Mouse (Mus musculus) layer of hippocampus, adult 9-11 months (tissue): ENCODE data around the gene Pogz.
"Not testable (repeated sequence)": the region's sequence is repeated elsewhere in the genome, so short reads cannot be mapped to it uniquely, and the experiment has no call there.

Experiments
- DNase-seq: peaks from one replicate; pipeline ENCODE4 v3.0.0; 2022

Gene Pogz

GRCm38 (mm10) chr3:94917816-94918361 lies 80.5 kb downstream of the Pogz start:
- DNase-seq: peak; percentile 22

GRCm38 (mm10) chr3:94918845-94919244 lies 81.5 kb downstream of the Pogz start:
- no peak for DNase-seq

GRCm38 (mm10) chr3:94921104-94921503 lies 83.7 kb downstream of the Pogz start:
- DNase-seq: no peak

- no peak for DNase-seq
Observed at GRCm38 (mm10) chr3:94922333-94922732, 85.0 kb downstream of the Pogz start.

GRCm38 (mm10) chr3:94924688-94925087 lies 87.3 kb downstream of the Pogz start:
- DNase-seq: no peak

GRCm38 (mm10) chr3:94926301-94926736 lies 89.0 kb downstream of the Pogz start:
- not testable (repeated sequence) for DNase-seq

- DNase-seq: not testable (repeated sequence)
Observed at GRCm38 (mm10) chr3:94928979-94929378, 91.6 kb downstream of the Pogz start.

- DNase-seq: not testable (repeated sequence)
Observed at GRCm38 (mm10) chr3:94930386-94931266, 93.3 kb downstream of the Pogz start.

GRCm38 (mm10) chr3:94931427-94932082 lies 94.2 kb downstream of the Pogz start:
- not testable (repeated sequence) for DNase-seq
